Mouse (Mus musculus) stomach, embryonic 16.5 days (tissue): ENCODE results near the gene Bach2. TPM values are rescaled to one million over a fixed set of nuclear protein-coding genes. Genes with fewer than 3 reads are reported as not detected.

Experiments used
- ATAC-seq: fragments of 200-750 bp; cut with Nextera tagmentation; 2 replicates; pipeline ENCODE4 v1.8.0; 2017; ENCODE audit warnings: moderate number of reproducible peaks, moderate TSS enrichment; ENCODE audit not compliant: insufficient read depth, low FRiP score
- H3K27ac ChIP-seq: fragments of 300-500 bp; sonication (generic); 2 replicates; pipeline ENCODE4 v1.5.1; 2014; ENCODE audit warnings: low read length
- H3K27me3 ChIP-seq: fragments of 300-500 bp; sonication (generic); 2 replicates; pipeline ENCODE4 v1.6.1; 2014; ENCODE audit warnings: low read length, control low read depth, mixed read lengths; ENCODE audit not compliant: control insufficient read depth, insufficient read depth
- H3K36me3 ChIP-seq: fragments of 300-500 bp; sonication (generic); 2 replicates; pipeline ENCODE4 v1.6.1; 2014; ENCODE audit warnings: low read length; ENCODE audit not compliant: control insufficient read depth, insufficient read depth
- H3K4me1 ChIP-seq: fragments of 300-500 bp; sonication (generic); 2 replicates; pipeline ENCODE4 v1.6.1; 2014; ENCODE audit warnings: low read length, control low read depth, mixed read lengths; ENCODE audit not compliant: control insufficient read depth, insufficient read depth
- H3K4me2 ChIP-seq: fragments of 300-500 bp; sonication (generic); 2 replicates; pipeline ENCODE4 v1.6.1; 2014; ENCODE audit warnings: low read depth, low read length, mixed read lengths
- H3K4me3 ChIP-seq: fragments of 300-500 bp; sonication (generic); replicated peaks from 2 replicates; pipeline ENCODE4 v1.5.1; 2014; ENCODE audit warnings: mild to moderate bottlenecking, low read length
- H3K9ac ChIP-seq: fragments of 300-500 bp; sonication (generic); 2 replicates; pipeline ENCODE4 v1.6.1; 2014; ENCODE audit warnings: low read length
- H3K9me3 ChIP-seq: fragments of 300-500 bp; sonication (generic); replicated peaks from 2 replicates; pipeline ENCODE4 v1.6.1; 2016; ENCODE audit warnings: low read length, control low read depth; ENCODE audit not compliant: control insufficient read depth
- WGBS: fragments of 180-500 bp; shearing (Covaris S2); extraction: QIAGEN DNeasy Blood & Tissue Kit; methylation state at CpG from one replicate; pipeline ENCODE4 v1.1.7; 2014; 5-methylcytosine and 5-hydroxymethylcytosine counted together
- polyA plus RNA-seq: library from polyadenylated mRNA; unstranded; fragments of >200 nt; fragmentation: Nextera tagmentation; extraction: Ambion mirVana; gene quantifications from 2 replicates; pipeline ENCODE4 v1.2.1, GENCODE M21; 2015

Bach2 gene
- polyA plus RNA-seq, 1 experiment from 2014 or later = 3.5 TPM

DNA sequence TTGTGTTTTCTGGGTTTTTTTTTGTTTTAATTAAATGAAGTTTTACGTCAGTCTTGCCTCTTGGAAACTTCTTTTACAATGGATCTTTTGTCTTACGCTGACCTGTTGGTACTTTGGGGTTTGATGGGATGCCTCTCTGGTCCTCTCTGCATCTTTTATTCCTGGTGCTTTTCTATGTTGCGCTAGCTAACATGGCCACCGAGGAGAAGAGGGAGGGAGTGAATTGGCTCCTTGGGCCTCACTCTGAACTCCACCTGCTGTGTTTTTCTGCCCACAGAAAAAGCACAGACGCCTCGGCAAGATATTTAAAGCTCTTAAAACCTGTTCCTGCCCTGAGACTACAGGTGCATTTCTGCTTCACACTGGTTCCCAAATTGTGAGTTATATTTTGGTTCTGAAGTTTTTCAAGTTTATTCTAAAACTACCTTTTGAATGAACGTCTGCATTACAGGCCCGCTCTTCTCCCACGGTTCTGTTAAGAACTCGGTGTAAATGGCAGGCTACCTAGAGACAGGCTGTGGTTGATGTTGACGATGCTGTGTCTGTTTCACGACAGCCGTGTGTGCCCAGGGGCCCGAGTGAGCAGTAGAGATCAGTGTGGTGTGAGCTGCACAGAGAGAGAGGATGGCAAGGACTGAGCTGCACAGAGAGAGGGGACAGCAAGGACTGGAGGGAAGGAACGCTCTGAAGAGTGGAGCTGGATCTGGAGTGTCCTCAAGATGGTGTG lies 13.5 kb downstream of the Bach2 start:
- 73% methylated on average over 15 of the region's 15 CpGs for WGBS
- no peaks in the 10 kb centered on the region for H3K27me3 ChIP-seq
- no peak overlapping the region for H3K27ac ChIP-seq
- no peaks in the 10 kb centered on the region for H3K9me3 ChIP-seq
- ATAC-seq = no peak
- H3K4me2 ChIP-seq = no peak overlapping the region
- H3K36me3 ChIP-seq = no peaks in the 10 kb centered on the region
- H3K9ac ChIP-seq = no peak overlapping the region
- no peak overlapping the region for H3K4me3 ChIP-seq
- peaks cover 23% of the 10 kb centered on the region for H3K4me1 ChIP-seq

DNA sequence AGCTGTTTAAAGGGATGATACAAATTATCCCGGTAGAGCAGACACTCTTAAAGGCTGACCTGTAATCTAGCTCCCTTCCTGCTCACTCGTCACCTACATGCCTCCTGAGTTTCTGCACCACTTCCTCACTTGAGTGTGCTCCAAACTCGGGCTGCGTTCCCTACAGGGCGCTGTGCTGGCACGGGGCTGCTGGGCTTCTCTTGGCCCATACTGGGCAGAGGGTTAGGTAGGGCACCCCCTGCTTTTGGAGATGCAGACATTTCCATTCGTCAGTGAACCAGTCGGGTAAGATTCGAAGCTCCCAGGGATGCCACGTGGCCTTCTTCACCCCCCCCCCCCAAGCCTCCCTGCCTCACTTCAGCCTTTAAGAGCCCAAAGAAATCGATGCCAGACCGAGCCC lies 19.1 kb downstream of the Bach2 start:
- ATAC-seq = no peak
- Histone ChIP-seq H3K4me2 (no peak overlapping the region), H3K27me3 (no peaks in the 10 kb centered on the region), H3K9ac (no peak overlapping the region), H3K9me3 (no peaks in the 10 kb centered on the region), H3K4me1 (no peaks in the 10 kb centered on the region), H3K36me3 (no peaks in the 10 kb centered on the region), H3K4me3 (no peak overlapping the region), H3K27ac (no peak overlapping the region)
- whole genome bisulfite sequencing = 75% methylated on average over 12 of the region's 12 CpGs

- Histone ChIP-seq H3K27me3 (no peaks in the 10 kb centered on the region), H3K9ac (no peak overlapping the region)
- 85% methylated on average over 13 of the region's 13 CpGs for WGBS
These were observed 19.5 kb downstream of the Bach2 start for GRCm38 (mm10) chr4:32258093-32258492.

GRCm38 (mm10) chr4:32258596-32258995 lies 20.0 kb downstream of the Bach2 start:
- 91% methylated on average over 7 of the region's 7 CpGs for WGBS
- Histone ChIP-seq H3K9me3 (no peaks in the 10 kb centered on the region), H3K4me1 (no peaks in the 10 kb centered on the region), H3K27me3 (no peaks in the 10 kb centered on the region), H3K9ac (no peak overlapping the region), H3K4me2 (no peak overlapping the region), H3K36me3 (no peaks in the 10 kb centered on the region), H3K4me3 (no peak overlapping the region), H3K27ac (no peak overlapping the region)
- no peak for ATAC-seq

More at GRCm38 (mm10) chr4:32258093-32258492, 19.5 kb downstream of the Bach2 start:
- ATAC-seq = no peak
- Histone ChIP-seq H3K4me3 (no peak overlapping the region), H3K4me1 (no peaks in the 10 kb centered on the region), H3K36me3 (no peaks in the 10 kb centered on the region), H3K4me2 (no peak overlapping the region), H3K9me3 (no peaks in the 10 kb centered on the region), H3K27ac (no peak overlapping the region)

DNA sequence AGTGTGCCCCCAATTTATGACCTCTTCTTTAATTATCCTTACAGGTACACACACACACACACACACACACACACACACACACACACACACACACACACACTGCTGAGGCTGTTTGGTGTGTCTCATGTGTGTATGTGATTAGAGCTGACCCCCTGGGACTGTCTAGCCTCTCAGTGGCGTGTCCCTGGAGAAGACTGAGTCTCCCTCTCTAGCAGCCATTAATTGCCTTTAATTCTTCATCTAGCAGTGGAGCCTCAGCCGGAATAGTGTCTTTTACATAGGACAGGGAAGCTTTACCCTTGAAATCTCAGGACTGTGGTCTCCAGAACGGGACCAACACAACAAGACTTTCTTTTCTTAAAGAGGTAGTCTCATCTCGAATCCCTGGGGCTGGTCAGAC lies 22.3 kb downstream of the Bach2 start:
- Histone ChIP-seq H3K4me2 (no peak overlapping the region), H3K27ac (no peak overlapping the region), H3K36me3 (no peaks in the 10 kb centered on the region), H3K27me3 (no peaks in the 10 kb centered on the region), H3K9me3 (no peaks in the 10 kb centered on the region), H3K4me1 (0 out of 2 replicates have a peak, but pooled peaks cover 3% of the 10 kb centered on the region), H3K9ac (no peak overlapping the region), H3K4me3 (no peak overlapping the region)
- no peak for ATAC-seq
- 73% methylated on average over 4 of the region's 4 CpGs for WGBS

DNA sequence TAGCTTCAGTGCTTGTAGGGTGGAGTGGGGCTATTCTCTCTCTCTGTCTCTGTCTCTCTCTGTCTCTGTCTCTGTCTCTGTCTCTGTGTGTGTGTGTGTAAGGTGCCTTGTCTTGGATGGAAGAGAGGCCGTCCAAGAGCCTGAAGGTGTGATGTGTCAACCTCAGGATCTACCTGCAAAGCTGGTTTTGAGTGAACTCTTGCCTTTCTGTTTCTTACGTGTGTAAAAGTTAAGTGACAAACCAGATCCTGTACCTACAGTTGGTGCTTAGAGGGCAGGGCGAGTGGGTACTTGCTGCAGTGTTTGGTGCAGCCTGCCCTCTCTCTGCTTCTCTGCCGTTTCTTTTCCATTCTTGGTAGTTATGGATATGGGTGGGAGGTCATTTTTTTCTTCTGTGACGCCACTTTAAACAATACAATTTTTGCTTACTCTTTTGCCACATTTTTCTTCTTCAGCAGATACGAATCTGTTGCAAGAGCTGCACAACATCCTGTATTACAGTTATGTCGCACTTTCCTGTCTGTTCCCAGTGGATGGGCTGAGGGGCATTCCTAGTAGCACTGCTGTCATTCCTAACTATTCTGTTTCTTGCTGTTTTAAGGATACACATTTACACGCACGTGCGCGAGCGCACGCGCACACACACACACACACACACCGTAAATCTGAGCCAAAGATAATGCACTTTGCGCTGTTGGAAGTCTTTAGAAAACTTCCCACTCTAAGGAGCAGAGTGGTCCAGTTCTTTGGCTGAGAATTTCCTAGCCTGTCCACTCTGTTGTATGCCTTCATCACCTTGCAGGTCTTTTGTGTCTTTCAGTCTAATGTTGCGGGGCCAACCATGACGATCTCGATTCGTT lies 24.5 kb downstream of the Bach2 start:
- no peaks in the 10 kb centered on the region for H3K27me3 ChIP-seq
- H3K27ac ChIP-seq = peak overlapping the region; percentile 43; the same call in 1 of the 2 replicates
- H3K36me3 ChIP-seq = no peaks in the 10 kb centered on the region
- no peak for ATAC-seq
- H3K9me3 ChIP-seq = no peaks in the 10 kb centered on the region
- no peak overlapping the region for H3K9ac ChIP-seq
- H3K4me1 ChIP-seq = 0 out of 2 replicates have a peak, but pooled peaks cover 3% of the 10 kb centered on the region
- no peak overlapping the region for H3K4me2 ChIP-seq
- 75% methylated on average over 20 of the region's 20 CpGs for WGBS
- no peak overlapping the region for H3K4me3 ChIP-seq

GRCm38 (mm10) chr4:32263685-32264038 lies 25.1 kb downstream of the Bach2 start:
- WGBS = 61% methylated on average over 10 of the region's 10 CpGs
- no peaks in the 10 kb centered on the region for H3K36me3 ChIP-seq
- ATAC-seq = no peak
- no peaks in the 10 kb centered on the region for H3K9me3 ChIP-seq
- H3K4me2 ChIP-seq = no peak overlapping the region
- H3K9ac ChIP-seq = no peak overlapping the region
- no peaks in the 10 kb centered on the region for H3K27me3 ChIP-seq
- H3K27ac ChIP-seq = peak overlapping the region; percentile 43; the same call in 1 of the 2 replicates
- 0 out of 2 replicates have a peak, but pooled peaks cover 3% of the 10 kb centered on the region for H3K4me1 ChIP-seq
- H3K4me3 ChIP-seq = no peak overlapping the region

DNA sequence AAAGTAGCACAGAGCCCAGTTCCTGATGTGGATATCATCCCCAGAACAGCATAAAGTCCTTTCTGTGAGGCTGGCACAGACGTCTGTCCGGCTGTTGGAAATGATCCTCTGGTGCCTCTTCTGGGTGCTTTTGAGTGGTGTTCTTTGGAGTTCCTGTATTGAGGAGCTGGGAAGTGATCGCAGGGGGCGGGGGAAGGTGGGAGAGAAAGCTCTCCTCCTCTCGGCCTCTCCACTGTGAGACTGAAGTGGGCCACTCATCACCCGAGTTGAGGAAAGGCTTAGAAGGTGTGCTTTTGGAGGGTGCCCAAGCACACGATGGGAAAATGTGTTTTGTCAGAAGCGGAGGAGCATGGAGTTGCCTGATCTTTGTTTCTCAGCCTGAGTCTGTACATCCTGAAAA lies 26.3 kb downstream of the Bach2 start:
- Histone ChIP-seq H3K27me3 (no peaks in the 10 kb centered on the region), H3K9me3 (no peaks in the 10 kb centered on the region), H3K4me3 (no peak overlapping the region), H3K36me3 (no peaks in the 10 kb centered on the region), H3K4me2 (no peak overlapping the region), H3K4me1 (0 out of 2 replicates have a peak, but pooled peaks cover 3% of the 10 kb centered on the region), H3K27ac (no peak overlapping the region), H3K9ac (no peak overlapping the region; the same call in 1 of the 2 replicates)
- ATAC-seq = no peak
- 74% methylated on average over 8 of the region's 8 CpGs for WGBS

GRCm38 (mm10) chr4:32266731-32267130 lies 28.1 kb downstream of the Bach2 start:
- 0 out of 2 replicates have a peak, but pooled peaks cover 3% of the 10 kb centered on the region for H3K4me1 ChIP-seq
- 76% methylated on average over 6 of the region's 6 CpGs for WGBS
- no peak overlapping the region for H3K9ac ChIP-seq
- H3K27ac ChIP-seq = no peak overlapping the region
- no peak overlapping the region for H3K4me2 ChIP-seq
- no peak overlapping the region for H3K4me3 ChIP-seq
- H3K9me3 ChIP-seq = no peaks in the 10 kb centered on the region
- no peaks in the 10 kb centered on the region for H3K27me3 ChIP-seq
- no peak for ATAC-seq
- no peaks in the 10 kb centered on the region for H3K36me3 ChIP-seq
